8 mouse cellular contexts compared by ENCODE assay signal in the genomic region with DNA sequence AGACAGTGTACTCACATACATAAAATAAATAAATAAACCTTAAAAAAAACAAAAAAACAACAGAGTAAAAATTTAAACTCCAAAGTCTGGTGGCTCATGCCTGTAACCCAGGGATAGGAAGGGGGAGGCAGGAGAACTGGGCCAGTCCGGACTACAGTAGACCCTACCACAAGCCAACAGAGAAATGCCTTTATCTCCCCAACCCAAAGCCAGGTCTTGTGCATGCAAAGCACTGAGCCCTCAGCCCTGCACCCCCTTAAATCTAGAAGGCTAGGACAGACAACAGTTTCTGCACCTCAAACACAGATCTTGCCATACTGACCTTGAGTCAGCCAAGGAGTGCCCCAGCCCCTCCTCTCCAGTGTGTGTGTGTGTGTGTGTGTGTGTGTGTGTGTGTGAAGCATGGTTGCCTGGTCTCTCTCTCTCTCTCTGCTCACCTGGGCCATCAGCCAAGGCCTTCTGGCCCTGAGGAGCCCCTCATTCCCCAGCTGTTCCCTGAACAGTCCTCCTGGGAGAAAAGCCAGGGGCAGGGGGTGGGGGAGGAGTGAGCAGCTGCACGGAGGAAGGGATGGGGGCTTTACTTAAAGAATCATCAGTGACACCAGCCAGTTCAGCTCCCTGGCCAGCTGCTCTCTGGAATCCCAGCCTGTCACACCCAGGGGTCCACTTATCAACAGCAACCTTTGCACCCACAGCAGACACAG. TPM values are rescaled to one million over a fixed set of nuclear protein-coding genes. Genes with fewer than 3 reads are reported as not detected.
DNase-seq lines count a peak whose midpoint lies in the region; ATAC-seq lines count a peak whose summit lies in the region.

No protein-coding gene starts in this region.

- WGBS in intestine, embryonic 15.5 days: 24% methylated on average over 2 of the region's 2 CpGs
- WGBS in neural tube, embryonic 11.5 days: 53% methylated on average over 2 of the region's 2 CpGs

- no peak overlapping the region for H3K9ac ChIP-seq in intestine, embryonic 15.5 days
- H3K9ac ChIP-seq in neural tube, embryonic 11.5 days (ENCODE audit: low read length): peak overlapping the region; percentile 2; the same call in 1 of the 2 replicates

- no peaks in the 10 kb centered on the region for H3K9me3 ChIP-seq in intestine, embryonic 15.5 days
- H3K9me3 ChIP-seq in neural tube, embryonic 11.5 days (ENCODE audit: control insufficient read depth, low read length): no peaks in the 10 kb centered on the region

- H3K4me1 ChIP-seq in intestine, embryonic 15.5 days (replicated peaks): peaks cover 48% of the 10 kb centered on the region
- H3K4me1 ChIP-seq in neural tube, embryonic 11.5 days (ENCODE audit: control insufficient read depth, insufficient read depth, low read length): peaks cover 21% of the 10 kb centered on the region

- H3K4me3 ChIP-seq in intestine, embryonic 15.5 days (replicated peaks): peak overlapping the region; percentile 9; the same call in 1 of the 2 replicates
- no peak overlapping the region for H3K4me3 ChIP-seq in neural tube, embryonic 11.5 days (ENCODE audit: low read depth, low read length)

- no peaks in the 10 kb centered on the region for H3K36me3 ChIP-seq in intestine, embryonic 15.5 days
- no peaks in the 10 kb centered on the region; the same call in 1 of the 2 replicates for H3K36me3 ChIP-seq in neural tube, embryonic 11.5 days (ENCODE audit: control insufficient read depth, insufficient read depth, low read length)

- peak overlapping the region; percentile 49 for H3K4me2 ChIP-seq in intestine, embryonic 15.5 days (replicated peaks)
- H3K4me2 ChIP-seq in neural tube, embryonic 11.5 days (ENCODE audit: low read depth): no peak overlapping the region

- H3K27ac ChIP-seq in intestine, embryonic 15.5 days: peak overlapping the region; percentile 87
- peak overlapping the region; percentile 51; the same call in 1 of the 2 replicates for H3K27ac ChIP-seq in neural tube, embryonic 11.5 days (ENCODE audit: low read depth, low read length)

- peak; percentile 91 to 93 for DNase-seq in cerebellum, postnatal 10 days
- no peak for DNase-seq in cerebellum, adult 11 months
- DNase-seq in right cerebral cortex, postnatal 10 days (ENCODE audit: low spot score in 2 of 2): peak; percentile 75 to 80
- DNase-seq in right cerebral cortex, postnatal 25 days: no peak
- DNase-seq in neural tube, embryonic 11.5 days (ENCODE audit: low spot score): peak; percentile 54
- no peak for DNase-seq in thymus, postnatal 4 days
- no peak for DNase-seq in urinary bladder, postnatal 14 days (ENCODE audit: low spot score)

- ATAC-seq in intestine, embryonic 15.5 days: peak; percentile 88
- no peak for ATAC-seq in neural tube, embryonic 11.5 days (ENCODE audit: insufficient read depth, low FRiP score, low TSS enrichment)

- no peaks in the 10 kb centered on the region for H3K27me3 ChIP-seq in intestine, embryonic 15.5 days (replicated peaks)
- no peaks in the 10 kb centered on the region for H3K27me3 ChIP-seq in neural tube, embryonic 11.5 days (ENCODE audit: control insufficient read depth, insufficient read depth, low read length)

RNA-seq across cellular contexts. Expression of gene Nckap5l, which starts 17.3 kb away (rescaled TPM):
- polyA plus RNA-seq in intestine, embryonic 15.5 days (2015; fragmentation: Nextera tagmentation; extraction: Ambion mirVana): 4.7 and 5.9 TPM in 2 replicates
- polyA plus RNA-seq in neural tube, embryonic 11.5 days (2014; fragmentation: Nextera tagmentation; extraction: Ambion mirVana): 14.9 TPM in 2 replicates

RNA-seq across cellular contexts. Expression of gene Bcdin3d, which starts 34.3 kb away (rescaled TPM):
- 13.2 and 15.6 TPM in 2 replicates for polyA plus RNA-seq in intestine, embryonic 15.5 days (2015; fragmentation: Nextera tagmentation; extraction: Ambion mirVana)
- 17.6 and 18.1 TPM in 2 replicates for polyA plus RNA-seq in neural tube, embryonic 11.5 days (2014; fragmentation: Nextera tagmentation; extraction: Ambion mirVana)

RNA-seq across cellular contexts. Expression of gene Tmbim6, which starts 47.6 kb away (rescaled TPM):
- polyA plus RNA-seq in intestine, embryonic 15.5 days (2015; fragmentation: Nextera tagmentation; extraction: Ambion mirVana): 530 and 607 TPM in 2 replicates
- polyA plus RNA-seq in neural tube, embryonic 11.5 days (2014; fragmentation: Nextera tagmentation; extraction: Ambion mirVana): 237 and 246 TPM in 2 replicates

Comparison
In these comparisons a context has a peak if more than half of its experiments do, and no peak if none do; other contexts are left out.
1. DNase-seq: peak in cerebellum, postnatal 10 days (2 of 2), right cerebral cortex, postnatal 10 days (2 of 2) and neural tube, embryonic 11.5 days (single experiment); none in cerebellum, adult 11 months (single experiment), right cerebral cortex, postnatal 25 days (single experiment), thymus, postnatal 4 days (single experiment) and urinary bladder, postnatal 14 days (single experiment).